Mouse (Mus musculus) spleen, adult 2 months (tissue): ENCODE measurements around the gene Krtap10-4. TPM values are rescaled to one million over a fixed set of nuclear protein-coding genes. Genes with fewer than 3 reads are reported as not detected.
"Not testable (repeated sequence)": the region's sequence is repeated elsewhere in the genome, so short reads cannot be mapped to it uniquely, and the experiment has no call there.

ENCODE experiments used
- DNase-seq, 2 experiments: peaks; one replicate each; pipeline versions ENCODE4 v3.0.0 to v3.0.0-alpha.2; 2012 to 2021; ENCODE audit warnings: low spot score in 2 of 2, low read depth in 1 of 2
- H3K27ac ChIP-seq: fragments of 200-500 bp; 2 replicates; pipeline ENCODE4 v1.5.1; 2012; ENCODE audit warnings: low read length, inconsistent platforms; ENCODE audit not compliant: insufficient read depth
- H3K27me3 ChIP-seq: fragments of 200-500 bp; 2 replicates; pipeline ENCODE4 v1.6.1; 2012; ENCODE audit warnings: mild to moderate bottlenecking, moderate library complexity, low read length, inconsistent platforms; ENCODE audit not compliant: control insufficient read depth, insufficient read depth
- H3K36me3 ChIP-seq: fragments of 200-500 bp; 2 replicates; pipeline ENCODE4 v1.6.1; 2012; ENCODE audit warnings: mild to moderate bottlenecking, low read length, inconsistent platforms; ENCODE audit not compliant: control insufficient read depth, insufficient read depth
- H3K4me1 ChIP-seq: fragments of 200-500 bp; 2 replicates; pipeline ENCODE4 v1.6.1; 2011; ENCODE audit warnings: inconsistent platforms; ENCODE audit not compliant: control insufficient read depth, insufficient read depth, insufficient read length
- H3K4me3 ChIP-seq: fragments of 200-500 bp; 2 replicates; pipeline ENCODE4 v1.5.1; 2011; ENCODE audit warnings: mild to moderate bottlenecking, inconsistent platforms; ENCODE audit not compliant: insufficient read depth, insufficient read length; ENCODE audit errors: extremely low read depth
- CTCF ChIP-seq: fragments of 200-500 bp; IDR thresholded peaks from 2 replicates; pipeline ENCODE4 v1.5.1; 2011; ENCODE audit warnings: mild to moderate bottlenecking, inconsistent platforms; ENCODE audit not compliant: insufficient read depth, insufficient read length, insufficient replicate concordance; ENCODE audit errors: extremely low read depth
- POLR2A ChIP-seq: fragments of 200-500 bp; IDR thresholded peaks from 2 replicates; pipeline ENCODE4 v1.6.1; 2011; ENCODE audit warnings: low read depth, low read length, inconsistent platforms
- WGBS: fragments of 180-500 bp; shearing (Covaris S2); methylation state at CpG from one replicate; pipeline ENCODE4 v1.1.7; 2018; 5-methylcytosine and 5-hydroxymethylcytosine counted together
- polyA plus RNA-seq: library from polyadenylated mRNA; depleted of rRNA; stranded (reverse); fragments of >200 nt; gene quantifications from 2 replicates; pipeline ENCODE4 v1.2.3, GENCODE M21; 2012

The Krtap10-4 gene
- polyA plus RNA-seq, 1 experiment: not detected

DNA sequence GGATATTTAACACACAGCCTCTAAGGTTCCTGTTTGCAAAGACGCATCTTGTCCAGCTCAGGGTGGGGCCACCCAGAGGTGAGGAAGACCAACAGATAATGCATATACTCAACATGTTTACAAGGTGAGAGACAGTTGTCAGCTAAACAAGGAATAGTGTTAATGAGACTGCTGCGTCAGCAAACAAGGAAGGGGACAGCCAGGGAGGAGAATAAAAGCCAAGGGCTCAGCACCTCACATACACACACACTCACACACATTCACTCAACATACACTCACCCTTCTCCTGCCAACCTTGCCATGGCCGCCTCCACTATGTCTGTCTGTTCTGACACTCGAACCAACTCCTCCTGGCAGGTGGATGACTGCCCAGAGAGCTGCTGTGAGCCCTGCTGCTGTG lies 12.5 kb downstream of the Krtap10-4 start, which contains the start of gene Gm2696:
Gene Gm2696 (plus strand): TSS at position 301 of the 400 bp plus-strand sequence.
- 51% methylated on average over 4 of the region's 4 CpGs for WGBS

DNA sequence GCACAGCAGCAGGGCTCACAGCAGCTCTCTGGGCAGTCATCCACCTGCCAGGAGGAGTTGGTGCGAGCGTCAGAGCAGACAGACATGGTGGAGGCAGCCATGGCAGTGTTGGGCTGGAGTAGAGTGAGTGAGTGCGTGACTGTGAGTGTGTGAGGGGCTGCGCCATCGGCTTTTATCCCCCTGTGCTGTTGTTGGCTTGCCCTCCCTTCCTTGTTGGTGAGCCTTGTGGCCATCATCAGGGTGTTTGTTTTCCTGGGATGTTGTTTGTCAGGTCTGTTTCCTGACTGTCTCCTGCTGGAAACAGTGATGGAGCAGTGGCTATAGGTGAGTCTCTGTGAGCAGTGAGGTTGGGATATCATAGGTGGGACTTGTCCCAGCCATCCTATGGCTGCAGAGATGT lies 15.2 kb downstream of the Krtap10-4 start, which contains the start of gene Gm9507:
Gene Gm9507 (minus strand): TSS at position 101 of the 400 bp plus-strand sequence.
- WGBS: 71% methylated on average over 5 of the region's 5 CpGs
- TF ChIP-seq POLR2A (no peak), CTCF (no peak)
- H3K27me3 ChIP-seq: no peaks in the 10 kb centered on the region
- H3K36me3 ChIP-seq: no peaks in the 10 kb centered on the region
- no peak for DNase-seq
- H3K4me1 ChIP-seq: no peaks in the 10 kb centered on the region
- no peak within 1 kb of the TSS for H3K27ac ChIP-seq
- H3K4me3 ChIP-seq: no peak within 1 kb of the TSS

More for the DNA sequence above, 12.5 kb downstream of the Krtap10-4 start, which contains the start of gene Gm2696:
- no peak for TF ChIP-seq POLR2A
- TF ChIP-seq CTCF: no peak
- DNase-seq: no peak
- Histone ChIP-seq H3K27me3 (no peaks in the 10 kb centered on the region), H3K36me3 (no peaks in the 10 kb centered on the region), H3K4me3 (no peak within 1 kb of the TSS), H3K4me1 (no peaks in the 10 kb centered on the region), H3K27ac (no peak within 1 kb of the TSS)

- Histone ChIP-seq H3K36me3 (no peaks in the 10 kb centered on the region), H3K4me1 (no peaks in the 10 kb centered on the region), H3K27me3 (no peaks in the 10 kb centered on the region), H3K4me3 (no peak overlapping the region), H3K27ac (no peak overlapping the region)
- TF ChIP-seq CTCF (no peak), POLR2A (no peak)
- no peak for DNase-seq
- WGBS: 59% methylated on average over 3 of the region's 3 CpGs
Observed at GRCm38 (mm10) chr10:77804095-77804494, 22.8 kb downstream of the Krtap10-4 start.

- no peaks in the 10 kb centered on the region for H3K27me3 ChIP-seq
- H3K4me3 ChIP-seq: no peak within 1 kb of the TSS
- DNase-seq: no peak
- no peak for TF ChIP-seq CTCF
- TF ChIP-seq POLR2A: no peak
- no peaks in the 10 kb centered on the region for H3K36me3 ChIP-seq
- no peak within 1 kb of the TSS for H3K27ac ChIP-seq
- no peaks in the 10 kb centered on the region for H3K4me1 ChIP-seq
- WGBS: 68% methylated on average over 8 of the region's 8 CpGs
Observed at GRCm38 (mm10) chr10:77798921-77799508, 27.9 kb downstream of the Krtap10-4 start, which contains the start of gene Gm19668. Gm19668 (minus strand) TSS chr10:77799133.

GRCm38 (mm10) chr10:77798164-77798920 lies 28.6 kb downstream of the Krtap10-4 start:
- DNase-seq, H3K27me3 ChIP-seq, H3K27ac ChIP-seq, H3K36me3 ChIP-seq, H3K4me3 ChIP-seq, H3K4me1 ChIP-seq: not testable (repeated sequence)
- WGBS: 56% methylated on average over 3 of the region's 3 CpGs

- DNase-seq: no peak
Observed at GRCm38 (mm10) chr10:77797677-77798076, 29.2 kb downstream of the Krtap10-4 start.

DNA sequence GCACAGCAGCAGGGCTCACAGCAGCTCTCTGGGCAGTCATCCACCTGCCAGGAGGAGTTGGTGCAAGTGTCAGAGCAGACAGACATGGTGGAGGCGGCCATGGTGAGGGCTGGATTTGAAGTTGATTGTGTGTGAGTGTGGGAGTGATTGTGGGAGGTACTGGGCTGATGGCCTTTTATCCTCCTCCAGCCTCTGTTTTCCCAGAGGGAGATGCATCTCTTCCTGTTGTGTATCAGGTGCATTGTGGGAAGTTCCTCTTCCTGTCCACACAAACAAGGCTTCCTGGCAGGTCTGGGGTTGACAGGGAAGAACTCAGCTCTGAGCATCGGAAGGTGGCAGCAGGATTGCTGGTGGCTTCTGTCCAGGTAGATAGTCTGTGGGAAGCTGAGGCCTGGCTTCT lies 31.9 kb downstream of the Krtap10-4 start, which contains the start of gene Gm9639:
Gene Gm9639 (minus strand): TSS at position 101 of the 400 bp plus-strand sequence.
- H3K4me1 ChIP-seq: no peaks in the 10 kb centered on the region
- H3K36me3 ChIP-seq: no peaks in the 10 kb centered on the region
- WGBS: 66% methylated on average over 2 of the region's 2 CpGs
- no peak for TF ChIP-seq POLR2A
- no peak for TF ChIP-seq CTCF
- DNase-seq: no peak
- H3K4me3 ChIP-seq: no peak within 1 kb of the TSS
- H3K27ac ChIP-seq: no peak within 1 kb of the TSS
- no peaks in the 10 kb centered on the region for H3K27me3 ChIP-seq

More at GRCm38 (mm10) chr10:77797677-77798076, 29.2 kb downstream of the Krtap10-4 start:
- TF ChIP-seq POLR2A: no peak
- no peak for TF ChIP-seq CTCF
- WGBS: 54% methylated on average over 3 of the region's 3 CpGs
- H3K36me3 ChIP-seq: no peaks in the 10 kb centered on the region
- H3K27me3 ChIP-seq: no peaks in the 10 kb centered on the region
- no peak overlapping the region for H3K27ac ChIP-seq
- no peaks in the 10 kb centered on the region for H3K4me1 ChIP-seq
- H3K4me3 ChIP-seq: no peak overlapping the region
